Mouse (Mus musculus): ENCODE measurements at regions not wholly inside any gene's neighbourhood (a gene's known extent, or its start where the extent isn't known, plus 50 kb on each side); places are given as distances from the start of the nearest gene placed in this dataset.

- TF ChIP-seq CTCF (IDR thresholded peaks at IDR 0.05; ENCODE audit: low read depth) (no peak), EP300 (optimal IDR thresholded peaks at IDR 0.05) (no peak)
These were observed 360.9 kb upstream of the Adgrl3 start for GRCm38 (mm10) chr5:80659043-80659442.

Data from stomach, postnatal 0 days (tissue).